Mouse (Mus musculus) liver, embryonic 12.5 days (tissue): ENCODE results near the gene Topors. TPM values are rescaled to one million over a fixed set of nuclear protein-coding genes. Genes with fewer than 3 reads are reported as not detected.

Experiments
- ATAC-seq: fragments of 200-750 bp; cut with Nextera tagmentation; 2 replicates; pipeline ENCODE4 v1.8.0; 2017; ENCODE audit warnings: moderate number of reproducible peaks, mild to moderate bottlenecking, moderate library complexity
- H3K27ac ChIP-seq: fragments of 300-500 bp; sonication (generic); 2 replicates; pipeline ENCODE4 v1.5.1; 2016; ENCODE audit warnings: mild to moderate bottlenecking
- H3K27me3 ChIP-seq: fragments of 300-500 bp; sonication (generic); replicated peaks from 2 replicates; pipeline ENCODE4 v1.6.1; 2016; ENCODE audit warnings: mild to moderate bottlenecking, moderate library complexity
- H3K36me3 ChIP-seq: fragments of 300-500 bp; sonication (generic); 2 replicates; pipeline ENCODE4 v1.6.1; 2016; ENCODE audit warnings: mild to moderate bottlenecking, moderate library complexity
- H3K4me1 ChIP-seq: fragments of 300-500 bp; sonication (generic); 2 replicates; pipeline ENCODE4 v1.6.1; 2016
- H3K4me2 ChIP-seq: fragments of 300-500 bp; sonication (generic); 2 replicates; pipeline ENCODE4 v1.6.1; 2016; ENCODE audit warnings: mild to moderate bottlenecking, moderate library complexity
- H3K4me3 ChIP-seq: fragments of 300-500 bp; sonication (generic); 2 replicates; pipeline ENCODE4 v1.5.1; 2016; ENCODE audit warnings: mild to moderate bottlenecking, moderate library complexity
- H3K9ac ChIP-seq: fragments of 300-500 bp; sonication (generic); 2 replicates; pipeline ENCODE4 v1.6.1; 2016; ENCODE audit warnings: mild to moderate bottlenecking, moderate library complexity
- H3K9me3 ChIP-seq: fragments of 300-500 bp; sonication (generic); replicated peaks from 2 replicates; pipeline ENCODE4 v1.6.1; 2016; ENCODE audit warnings: mild to moderate bottlenecking, moderate library complexity
- WGBS: fragments of 180-500 bp; shearing (Covaris S2); methylation state at CpG from one replicate; pipeline ENCODE4 v1.1.7; 2016; ENCODE audit not compliant: insufficient replicate concordance; 5-methylcytosine and 5-hydroxymethylcytosine counted together
- polyA plus RNA-seq: library from polyadenylated mRNA; unstranded; fragments of >200 nt; fragmentation: Nextera tagmentation; extraction: Ambion mirVana; gene quantifications from 2 replicates; pipeline ENCODE4 v1.2.1, GENCODE M21; 2016

Topors gene
- polyA plus RNA-seq, 1 experiment from 2014 or later: 26.5 TPM

DNA sequence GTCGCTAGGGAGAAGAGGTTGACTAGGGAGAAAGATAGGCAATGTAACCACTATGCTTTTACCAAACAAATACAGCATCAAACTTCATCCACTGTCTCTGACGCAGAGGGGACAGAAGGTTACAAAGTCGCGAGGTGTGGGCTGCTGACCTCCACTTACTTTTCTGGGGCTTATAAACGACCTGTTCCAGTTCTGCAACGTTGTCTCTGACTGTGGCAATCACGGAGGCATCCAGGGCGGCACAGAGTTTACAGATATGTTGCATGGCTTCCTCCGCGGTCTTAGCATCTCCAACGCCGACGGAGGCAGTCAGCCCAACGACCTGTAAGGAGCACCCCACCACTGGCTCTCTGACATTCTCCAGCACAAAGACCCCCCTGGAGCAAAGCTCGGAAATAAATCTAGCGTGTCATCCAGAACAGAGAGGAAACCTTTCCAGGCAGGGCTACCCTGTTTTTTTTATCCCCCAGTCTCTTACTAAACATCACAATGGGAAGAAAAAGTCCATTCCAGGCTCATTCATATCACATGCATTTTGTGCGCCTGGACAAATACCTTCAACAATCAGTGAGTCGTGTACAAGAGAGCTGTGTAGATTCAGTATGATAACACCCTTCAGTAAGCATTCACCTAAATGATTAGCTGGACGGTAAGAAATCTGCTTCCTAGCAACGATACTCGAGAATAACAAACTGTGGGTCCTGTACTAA, 47.6 kb downstream of the Topors start:
- H3K9me3 ChIP-seq: no peaks in the 10 kb centered on the region
- peaks cover 21% of the 10 kb centered on the region; the same call in 1 of the 2 replicates for H3K27me3 ChIP-seq
- no peak overlapping the region for H3K4me3 ChIP-seq
- H3K4me1 ChIP-seq: peaks cover 3% of the 10 kb centered on the region; the same call in 1 of the 2 replicates
- H3K27ac ChIP-seq: no peak overlapping the region
- ATAC-seq: no peak
- no peak overlapping the region for H3K9ac ChIP-seq
- 46% methylated on average over 21 of the region's 21 CpGs for WGBS
- no peak overlapping the region for H3K4me2 ChIP-seq
- H3K36me3 ChIP-seq: no peaks in the 10 kb centered on the region

DNA sequence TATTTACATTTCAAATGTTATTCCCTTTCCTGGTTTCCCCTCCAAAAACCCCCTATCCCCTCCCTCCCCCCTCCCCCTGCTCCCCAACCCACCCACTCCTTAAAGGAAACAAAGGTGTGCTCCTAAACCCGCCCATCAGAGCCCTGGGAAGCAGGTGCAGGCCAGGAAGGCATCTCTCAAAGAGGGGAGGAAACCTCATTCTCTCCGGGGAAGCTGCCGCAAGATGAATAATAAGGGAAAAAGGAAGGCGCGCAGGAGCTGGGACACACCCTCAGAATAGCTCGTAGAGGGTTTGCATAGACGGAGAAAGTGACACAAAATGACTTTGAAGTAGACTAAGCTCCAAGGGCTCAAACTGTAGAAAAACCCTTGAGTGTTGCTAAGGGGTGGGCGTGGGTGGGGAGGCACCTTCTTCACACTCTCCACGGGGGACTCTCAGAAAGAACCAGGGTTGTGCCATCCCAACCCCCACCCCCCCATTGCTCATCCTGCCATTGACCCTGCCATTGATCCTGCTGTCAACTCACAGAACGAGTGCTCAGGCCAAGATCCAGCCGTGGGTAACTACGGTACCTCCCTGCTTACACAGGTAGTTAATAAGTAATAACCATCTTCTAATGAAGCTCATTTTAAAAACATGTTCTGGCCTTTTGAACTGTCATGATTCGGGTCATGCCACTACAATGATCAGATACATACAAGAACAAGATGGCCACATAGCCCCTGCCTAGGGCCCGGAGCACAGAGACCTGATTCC, 48.5 kb downstream of the Topors start:
- 30% methylated on average over 14 of the region's 14 CpGs for WGBS
- Histone ChIP-seq H3K4me2 (peak overlapping the region; percentile 33), H3K27ac (no peak overlapping the region), H3K4me3 (no peak overlapping the region), H3K9me3 (no peaks in the 10 kb centered on the region), H3K4me1 (peaks cover 3% of the 10 kb centered on the region; the same call in 1 of the 2 replicates), H3K27me3 (peaks cover 21% of the 10 kb centered on the region; the same call in 1 of the 2 replicates), H3K9ac (no peak overlapping the region), H3K36me3 (no peaks in the 10 kb centered on the region; the same call in 1 of the 2 replicates)
- no peak for ATAC-seq

DNA sequence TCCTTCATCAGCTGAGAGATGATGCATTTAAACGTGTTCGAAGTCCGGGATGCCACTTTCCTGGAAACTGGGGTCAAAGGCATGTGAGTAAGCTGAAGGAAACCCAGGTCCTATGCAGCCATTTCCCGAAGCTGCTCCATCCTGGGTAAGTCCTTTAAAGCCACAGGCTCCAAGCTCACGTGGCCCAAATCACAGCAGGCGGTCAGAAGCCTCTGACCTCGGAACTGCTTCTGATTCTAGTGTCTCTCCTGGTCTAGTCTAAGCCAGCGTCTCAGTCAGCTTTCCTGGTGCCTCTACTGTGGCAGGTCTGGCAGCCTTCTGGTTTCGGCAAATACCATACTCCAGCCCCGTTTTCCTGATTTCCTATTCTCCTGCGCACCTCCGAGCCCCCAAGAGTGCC, 49.2 kb downstream of the Topors start:
- Histone ChIP-seq H3K36me3 (no peaks in the 10 kb centered on the region; the same call in 1 of the 2 replicates), H3K4me3 (no peak overlapping the region), H3K27ac (no peak overlapping the region), H3K9ac (no peak overlapping the region), H3K27me3 (peaks cover 21% of the 10 kb centered on the region; the same call in 1 of the 2 replicates), H3K9me3 (no peaks in the 10 kb centered on the region), H3K4me2 (peak overlapping the region; percentile 33), H3K4me1 (peaks cover 3% of the 10 kb centered on the region; the same call in 1 of the 2 replicates)
- no peak for ATAC-seq
- WGBS: 22% methylated on average over 12 of the region's 12 CpGs

GRCm38 (mm10) chr4:40218382-40218781, 51.3 kb downstream of the Topors start:
- Histone ChIP-seq H3K4me1 (peaks cover 3% of the 10 kb centered on the region; the same call in 1 of the 2 replicates), H3K36me3 (no peaks in the 10 kb centered on the region; the same call in 1 of the 2 replicates), H3K4me3 (no peak overlapping the region), H3K27me3 (peaks cover 21% of the 10 kb centered on the region; the same call in 1 of the 2 replicates), H3K9me3 (no peaks in the 10 kb centered on the region), H3K9ac (no peak overlapping the region), H3K27ac (no peak overlapping the region), H3K4me2 (no peak overlapping the region)
- no peak for ATAC-seq
- WGBS: 52% methylated on average over 7 of the region's 7 CpGs

GRCm38 (mm10) chr4:40217910-40218309, 51.7 kb downstream of the Topors start:
- Histone ChIP-seq H3K27me3 (peaks cover 21% of the 10 kb centered on the region; the same call in 1 of the 2 replicates), H3K4me3 (no peak overlapping the region), H3K27ac (no peak overlapping the region), H3K36me3 (no peaks in the 10 kb centered on the region; the same call in 1 of the 2 replicates), H3K4me2 (no peak overlapping the region), H3K9ac (no peak overlapping the region), H3K9me3 (no peaks in the 10 kb centered on the region), H3K4me1 (peaks cover 3% of the 10 kb centered on the region; the same call in 1 of the 2 replicates)
- 44% methylated on average over 3 of the region's 3 CpGs for WGBS
- ATAC-seq: no peak

- Histone ChIP-seq H3K27ac (no peak overlapping the region), H3K9me3 (no peaks in the 10 kb centered on the region), H3K36me3 (no peaks in the 10 kb centered on the region; the same call in 1 of the 2 replicates), H3K4me3 (no peak overlapping the region), H3K27me3 (no peaks in the 10 kb centered on the region), H3K4me1 (no peaks in the 10 kb centered on the region), H3K9ac (no peak overlapping the region), H3K4me2 (no peak overlapping the region)
- ATAC-seq: no peak
- 63% methylated on average over 4 of the region's 6 CpGs for WGBS
Measured at GRCm38 (mm10) chr4:40212177-40212576, 57.5 kb downstream of the Topors start.

Other genes starting within 250 kb of the Topors start
- 26.9 and 27.5 TPM in 2 replicates for gene Aco1, start 126.8 kb downstream of the Topors start, polyA plus RNA-seq
- 3.0 and 3.2 TPM in 2 replicates for gene Ddx58, start 30.0 kb downstream of the Topors start, polyA plus RNA-seq
- 21.5 and 23.9 TPM in 2 replicates for gene Smim27, start 271 bp downstream of the Topors start, polyA plus RNA-seq
- gene Ndufb6, start 9.6 kb upstream of the Topors start, polyA plus RNA-seq: 207 and 214 TPM in 2 replicates
- gene Tmem215, start 202.3 kb upstream of the Topors start, polyA plus RNA-seq: 0.12 and 0.35 TPM in 2 replicates